Mouse (Mus musculus): ENCODE data around the gene Olfr577. TPM values are rescaled to one million over a fixed set of nuclear protein-coding genes. Genes with fewer than 3 reads are reported as not detected.

The Olfr577 gene
- polyA plus RNA-seq (2016; fragmentation: Nextera tagmentation; extraction: Ambion mirVana) = not detected in 2 replicates

DNA sequence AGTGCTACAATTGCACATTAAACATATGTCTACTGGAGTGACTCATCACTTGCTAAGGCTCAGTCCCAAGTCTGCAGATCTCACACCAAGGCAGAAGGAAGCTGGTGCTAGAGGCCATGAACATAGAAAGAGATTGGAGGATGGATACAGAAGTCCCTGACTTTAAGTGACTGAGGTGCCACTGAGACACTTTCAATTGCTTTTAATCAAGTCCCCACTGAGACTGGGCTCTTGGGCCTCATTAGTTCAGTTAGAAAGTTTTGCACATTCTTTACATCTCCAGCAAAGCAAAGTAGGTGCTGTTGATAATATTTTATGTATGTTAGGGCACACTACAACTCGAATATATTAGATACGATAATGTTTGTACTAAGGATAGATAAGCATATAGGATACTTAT, at the start of gene Olfr577:
TSS of gene Olfr577 (minus strand) at position 101 of the 400 bp plus-strand sequence.
- Histone ChIP-seq H3K4me1 (no peaks in the 10 kb centered on the region), H3K36me3 (no peaks in the 10 kb centered on the region), H3K27me3 (ENCODE audit: low read depth, poor library complexity, severe bottlenecking) (no peaks in the 10 kb centered on the region), H3K4me3 (no peak within 1 kb of the TSS), H3K27ac (replicated peaks) (no peak within 1 kb of the TSS), H3K9me3 (replicated peaks) (no peaks in the 10 kb centered on the region)
- WGBS = 89% methylated on average over 2 of the region's 2 CpGs
- DNase-seq (ENCODE audit: low spot score) = no peak

DNA sequence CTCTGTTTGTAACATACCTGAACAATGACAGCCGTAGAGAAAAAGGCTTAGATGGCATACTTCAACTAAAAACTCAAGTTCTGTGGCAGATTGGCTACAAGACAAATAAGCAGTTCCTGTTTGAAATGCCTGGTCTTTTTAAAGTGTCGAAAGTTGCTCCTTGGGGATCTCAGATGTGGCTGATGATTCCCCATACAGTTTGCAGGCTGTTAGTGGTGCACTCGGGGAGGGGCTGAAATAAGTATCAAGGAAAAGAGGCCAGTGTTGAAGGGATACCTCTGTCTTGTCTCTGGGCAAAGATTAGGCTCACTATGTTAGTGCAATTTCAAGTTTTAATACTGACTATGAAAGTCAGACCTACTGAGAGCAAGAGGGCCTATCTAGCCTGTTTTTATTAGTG, 13.5 kb upstream of the Olfr577 start, which contains the start of gene Olfr578:
TSS of gene Olfr578 (minus strand) at position 101 of the 400 bp plus-strand sequence.
- DNase-seq (ENCODE audit: low spot score) = no peak
- no peak within 1 kb of the TSS for H3K4me3 ChIP-seq
- H3K27me3 ChIP-seq (ENCODE audit: low read depth, poor library complexity, severe bottlenecking) = no peaks in the 10 kb centered on the region
- H3K27ac ChIP-seq (replicated peaks) = no peak within 1 kb of the TSS
- no peaks in the 10 kb centered on the region for H3K4me1 ChIP-seq
- H3K36me3 ChIP-seq = no peaks in the 10 kb centered on the region
- 84% methylated on average over 3 of the region's 3 CpGs for WGBS
- no peaks in the 10 kb centered on the region for H3K9me3 ChIP-seq (replicated peaks)

DNA sequence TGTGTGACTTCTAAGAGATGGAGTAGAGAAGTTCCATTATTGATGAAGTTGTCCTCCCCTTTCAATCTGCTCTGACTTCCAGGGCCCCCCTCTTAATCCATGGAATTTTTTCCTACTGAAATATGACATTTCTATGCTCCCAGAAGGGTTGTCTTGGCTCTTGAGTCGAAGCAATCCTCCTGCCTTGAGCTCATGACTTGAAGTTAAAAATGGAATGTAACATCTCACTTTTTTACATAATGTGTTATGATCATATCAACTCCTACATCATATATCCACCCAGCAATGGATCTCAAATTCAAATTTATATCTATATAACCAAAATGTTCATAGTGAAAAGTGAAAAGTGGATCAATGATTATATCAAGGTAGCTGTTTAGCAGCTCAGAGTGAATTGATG, 1.3 kb downstream of the Olfr577 start:
- Histone ChIP-seq H3K4me1 (no peaks in the 10 kb centered on the region), H3K4me3 (no peak overlapping the region), H3K9me3 (replicated peaks) (no peaks in the 10 kb centered on the region), H3K27me3 (ENCODE audit: low read depth, poor library complexity, severe bottlenecking) (no peaks in the 10 kb centered on the region), H3K27ac (replicated peaks) (no peak overlapping the region), H3K36me3 (no peaks in the 10 kb centered on the region)
- WGBS = 69% methylated on average over 1 of the region's 1 CpGs
- DNase-seq (ENCODE audit: low spot score) = no peak

DNA sequence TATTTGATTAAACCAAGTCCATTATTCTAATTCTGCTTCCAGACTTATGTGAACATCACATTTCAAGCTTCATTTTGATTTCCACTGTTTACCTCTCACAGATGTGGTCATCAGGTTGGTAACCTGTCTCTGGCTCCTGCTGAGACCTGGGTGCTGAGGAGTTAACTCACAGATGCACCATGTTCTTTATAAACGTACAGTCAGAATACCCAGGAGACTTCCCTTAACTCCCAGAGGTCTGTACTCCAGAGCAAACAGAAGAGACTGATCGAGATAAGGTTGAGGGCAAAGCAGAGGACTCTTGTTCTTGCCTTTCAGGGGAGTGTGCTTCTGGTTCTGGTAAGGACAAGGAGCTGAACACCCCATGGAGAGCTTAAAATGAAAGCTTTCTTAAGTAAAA, 13.4 kb downstream of the Olfr577 start, which contains the start of gene Olfr576:
TSS of gene Olfr576 (plus strand) at position 301 of the 400 bp plus-strand sequence.
- Histone ChIP-seq H3K4me3 (no peak within 1 kb of the TSS), H3K27ac (replicated peaks) (no peak within 1 kb of the TSS), H3K36me3 (no peaks in the 10 kb centered on the region), H3K27me3 (ENCODE audit: low read depth, poor library complexity, severe bottlenecking) (no peaks in the 10 kb centered on the region), H3K4me1 (no peaks in the 10 kb centered on the region), H3K9me3 (replicated peaks) (no peaks in the 10 kb centered on the region)
- no peak for DNase-seq (ENCODE audit: low spot score)
- WGBS = 67% methylated on average over 2 of the region's 2 CpGs

DNA sequence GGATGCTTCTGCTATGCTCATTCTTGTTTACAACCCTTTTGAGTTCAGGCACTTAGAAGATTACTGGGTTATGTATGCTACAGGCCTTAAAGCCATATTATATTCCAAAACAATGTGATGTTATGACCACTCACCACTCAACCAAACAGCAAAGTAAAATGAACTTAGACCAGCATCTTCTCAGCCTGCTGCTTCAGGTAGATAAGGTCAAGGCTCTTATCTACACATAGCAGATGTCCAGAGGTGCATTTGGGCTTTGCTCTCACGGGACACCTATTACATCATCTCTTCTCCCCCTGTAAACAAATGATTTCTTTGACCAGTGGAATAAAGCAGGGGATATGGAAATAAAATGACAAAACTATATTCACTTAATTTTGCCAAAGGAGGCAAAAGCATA, 17.1 kb downstream of the Olfr577 start, which contains the start of gene Olfr575:
TSS of gene Olfr575 (minus strand) at position 183 of the 400 bp plus-strand sequence.
- H3K27me3 ChIP-seq (ENCODE audit: low read depth, poor library complexity, severe bottlenecking) = no peaks in the 10 kb centered on the region
- H3K27ac ChIP-seq (replicated peaks) = no peak within 1 kb of the TSS
- DNase-seq (ENCODE audit: low spot score) = no peak
- H3K4me3 ChIP-seq = no peak within 1 kb of the TSS
- no peaks in the 10 kb centered on the region for H3K9me3 ChIP-seq (replicated peaks)
- no peaks in the 10 kb centered on the region for H3K4me1 ChIP-seq
- H3K36me3 ChIP-seq = no peaks in the 10 kb centered on the region
- 68% methylated on average over 1 of the region's 1 CpGs for WGBS

DNA sequence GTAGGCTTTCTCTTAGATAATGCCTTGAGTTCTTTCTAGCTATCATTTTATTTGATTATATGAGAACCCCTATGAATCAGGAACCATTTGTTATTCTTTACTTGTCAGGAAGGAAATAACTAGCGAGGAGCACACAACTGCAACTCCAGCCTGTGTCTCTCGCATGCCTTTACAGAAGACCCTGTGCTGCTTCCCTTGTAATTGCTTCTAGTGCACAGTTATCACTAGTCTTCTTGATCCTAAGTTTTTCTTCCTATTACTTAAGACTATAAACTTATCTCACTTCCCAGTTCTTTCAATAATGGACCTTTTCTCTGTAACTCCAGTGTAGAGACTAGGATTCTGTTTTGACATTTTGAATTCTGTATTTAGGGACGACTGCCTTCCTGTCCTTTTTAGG, 17.6 kb downstream of the Olfr577 start:
- DNase-seq (ENCODE audit: low spot score) = no peak
- H3K27ac ChIP-seq (replicated peaks) = no peak overlapping the region
- no peaks in the 10 kb centered on the region for H3K9me3 ChIP-seq (replicated peaks)
- H3K36me3 ChIP-seq = no peaks in the 10 kb centered on the region
- H3K27me3 ChIP-seq (ENCODE audit: low read depth, poor library complexity, severe bottlenecking) = no peaks in the 10 kb centered on the region
- no peaks in the 10 kb centered on the region for H3K4me1 ChIP-seq
- no peak overlapping the region for H3K4me3 ChIP-seq
- 81% methylated on average over 3 of the region's 3 CpGs for WGBS

DNA sequence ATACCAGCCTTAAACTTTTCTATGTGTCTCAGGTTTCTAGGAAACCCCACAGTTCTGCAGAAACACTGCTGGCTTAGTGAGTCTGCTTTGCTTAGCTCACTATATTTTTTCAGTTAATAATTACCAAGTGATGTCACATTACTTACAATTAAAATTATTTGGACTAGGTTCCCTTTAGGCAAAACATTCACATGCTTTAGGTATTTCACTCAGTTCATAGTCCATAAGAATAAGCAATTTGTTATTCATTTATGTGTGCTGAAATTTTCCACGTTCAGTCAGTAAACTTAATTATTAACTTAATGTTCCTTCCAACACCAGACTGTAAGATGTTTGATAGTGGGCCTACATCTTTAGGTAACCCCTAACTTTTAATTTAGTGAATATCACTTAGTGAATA, 25.0 kb downstream of the Olfr577 start:
- no peak for DNase-seq (ENCODE audit: low spot score)
- Histone ChIP-seq H3K4me3 (no peak overlapping the region), H3K36me3 (no peaks in the 10 kb centered on the region), H3K27me3 (ENCODE audit: low read depth, poor library complexity, severe bottlenecking) (no peaks in the 10 kb centered on the region), H3K9me3 (replicated peaks) (no peaks in the 10 kb centered on the region), H3K27ac (replicated peaks) (no peak overlapping the region), H3K4me1 (no peaks in the 10 kb centered on the region)
- 90% methylated on average over 1 of the region's 1 CpGs for WGBS

DNA sequence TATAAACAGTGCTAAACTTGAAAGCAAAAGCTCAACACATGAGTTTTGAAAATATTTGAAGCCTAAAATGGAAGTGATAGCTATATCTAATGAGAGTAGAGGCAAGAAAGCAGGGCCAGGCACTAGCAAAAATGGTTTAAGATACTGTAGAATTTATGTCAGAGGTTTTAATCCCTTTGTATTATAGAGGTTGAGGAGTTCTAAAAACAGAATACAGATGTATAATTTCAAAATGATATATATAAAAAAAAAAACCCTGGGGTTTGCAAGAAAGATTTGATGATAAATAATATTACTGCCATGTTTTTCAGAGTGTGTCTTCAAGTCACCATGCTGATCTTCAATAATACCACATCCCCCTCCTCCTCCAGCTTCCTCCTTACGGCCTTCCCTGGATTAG, 27.6 kb downstream of the Olfr577 start, which contains the start of gene Olfr574:
TSS of gene Olfr574 (plus strand) at position 301 of the 400 bp plus-strand sequence.
- Histone ChIP-seq H3K9me3 (replicated peaks) (no peaks in the 10 kb centered on the region), H3K27ac (replicated peaks) (no peak within 1 kb of the TSS), H3K36me3 (no peaks in the 10 kb centered on the region), H3K4me3 (no peak within 1 kb of the TSS), H3K27me3 (ENCODE audit: low read depth, poor library complexity, severe bottlenecking) (no peaks in the 10 kb centered on the region), H3K4me1 (no peaks in the 10 kb centered on the region)
- no peak for DNase-seq (ENCODE audit: low spot score)
- 93% methylated on average over 1 of the region's 1 CpGs for WGBS

DNA sequence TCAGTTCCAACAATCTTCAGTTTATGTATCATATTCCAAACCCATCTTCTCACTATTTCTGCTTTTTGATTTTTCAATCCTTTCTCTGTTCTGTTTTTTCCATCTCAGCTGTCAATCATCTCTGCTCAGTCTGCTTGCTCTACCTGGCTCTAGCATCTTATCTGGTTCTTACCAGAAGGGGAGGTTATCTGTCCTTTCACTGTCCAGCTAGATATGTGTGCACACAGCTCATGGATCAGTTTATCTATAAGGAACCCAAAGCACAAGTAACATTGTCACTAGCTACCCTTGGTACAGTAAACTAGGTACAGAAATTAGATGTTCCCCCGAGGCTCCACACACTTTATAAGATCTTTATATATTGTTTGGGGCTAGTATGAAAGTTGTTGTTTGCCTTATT, 32.3 kb downstream of the Olfr577 start:
- WGBS = 83% methylated on average over 1 of the region's 1 CpGs
- Histone ChIP-seq H3K9me3 (replicated peaks) (no peaks in the 10 kb centered on the region), H3K4me1 (no peaks in the 10 kb centered on the region), H3K36me3 (no peaks in the 10 kb centered on the region), H3K27me3 (ENCODE audit: low read depth, poor library complexity, severe bottlenecking) (no peaks in the 10 kb centered on the region), H3K4me3 (no peak overlapping the region), H3K27ac (replicated peaks) (no peak overlapping the region)
- DNase-seq (ENCODE audit: low spot score) = no peak

DNA sequence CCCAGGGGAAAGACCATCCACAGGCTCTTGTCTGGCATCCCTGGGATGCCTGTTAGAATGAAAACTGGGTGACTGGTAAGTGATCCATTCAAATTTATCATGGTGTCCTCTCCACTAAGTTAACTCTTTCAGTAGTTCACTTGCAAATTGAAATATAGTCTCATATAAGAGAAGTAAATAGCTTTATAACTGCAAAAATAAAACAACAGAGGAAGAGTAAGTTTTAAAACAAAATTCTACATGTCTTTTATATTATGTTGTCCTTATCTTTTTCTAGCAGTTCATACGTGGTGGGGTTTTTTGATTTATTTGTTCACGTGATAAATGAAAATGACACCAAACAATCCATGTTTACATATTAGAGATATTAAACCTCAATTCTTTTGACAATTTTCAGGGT, 33.3 kb downstream of the Olfr577 start, which contains the start of gene Olfr573-ps1:
TSS of gene Olfr573-ps1 (minus strand) at position 101 of the 400 bp plus-strand sequence.
- DNase-seq (ENCODE audit: low spot score) = no peak
- H3K36me3 ChIP-seq = no peaks in the 10 kb centered on the region
- H3K4me3 ChIP-seq = no peak within 1 kb of the TSS
- no peak within 1 kb of the TSS for H3K27ac ChIP-seq (replicated peaks)
- H3K4me1 ChIP-seq = no peaks in the 10 kb centered on the region
- 93% methylated on average over 2 of the region's 2 CpGs for WGBS
- H3K9me3 ChIP-seq (replicated peaks) = no peaks in the 10 kb centered on the region
- H3K27me3 ChIP-seq (ENCODE audit: low read depth, poor library complexity, severe bottlenecking) = no peaks in the 10 kb centered on the region

DNA sequence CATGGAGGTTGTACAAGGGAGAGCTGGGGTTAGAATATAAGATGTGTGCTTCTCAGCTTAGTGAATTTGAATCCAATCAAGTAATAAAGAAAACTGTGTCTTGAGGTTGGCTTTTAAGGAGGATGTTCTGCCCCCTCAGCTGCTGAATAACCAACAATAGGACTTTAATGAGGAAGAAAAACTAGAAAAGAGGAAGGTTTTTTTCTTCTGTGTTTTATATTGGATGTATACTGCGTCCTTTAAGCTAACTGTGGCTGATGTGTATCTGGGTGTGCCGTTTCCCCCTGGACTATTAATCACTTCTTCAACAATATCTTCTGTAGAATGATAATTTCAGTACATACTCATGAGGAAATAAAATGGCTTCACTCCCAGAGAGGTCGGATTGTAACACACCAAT, 48.6 kb downstream of the Olfr577 start:
- no peaks in the 10 kb centered on the region for H3K27me3 ChIP-seq (ENCODE audit: low read depth, poor library complexity, severe bottlenecking)

DNA sequence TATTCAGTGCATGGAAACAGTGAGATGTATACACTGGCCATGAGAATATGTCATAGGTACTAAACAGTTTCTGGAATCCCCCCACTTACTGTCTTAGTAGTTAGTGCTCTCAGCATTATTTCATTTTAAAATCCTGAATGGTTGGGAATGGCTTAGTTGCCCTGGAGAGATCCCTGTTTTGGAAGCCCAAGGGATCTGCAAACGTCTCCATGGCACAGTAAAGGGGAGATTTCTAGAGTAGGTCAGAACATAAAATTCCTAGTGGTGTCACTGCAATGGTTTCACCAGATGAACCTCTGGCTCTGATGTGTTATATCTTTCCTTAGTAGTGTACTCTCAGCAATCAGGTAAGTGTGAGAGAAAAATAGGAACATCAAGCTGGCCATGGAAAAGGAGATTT, 51.6 kb downstream of the Olfr577 start, which contains the start of gene Olfr572:
TSS of gene Olfr572 (plus strand) at position 301 of the 400 bp plus-strand sequence.
- Histone ChIP-seq H3K27me3 (ENCODE audit: low read depth, poor library complexity, severe bottlenecking) (no peaks in the 10 kb centered on the region), H3K4me3 (no peak within 1 kb of the TSS), H3K4me1 (no peaks in the 10 kb centered on the region), H3K36me3 (no peaks in the 10 kb centered on the region), H3K27ac (replicated peaks) (no peak within 1 kb of the TSS), H3K9me3 (replicated peaks) (no peaks in the 10 kb centered on the region)
- DNase-seq (ENCODE audit: low spot score) = no peak
- 79% methylated on average over 1 of the region's 1 CpGs for WGBS

More for the DNA sequence above, 48.6 kb downstream of the Olfr577 start:
- no peak overlapping the region for H3K27ac ChIP-seq (replicated peaks)
- no peaks in the 10 kb centered on the region for H3K9me3 ChIP-seq (replicated peaks)
- no peaks in the 10 kb centered on the region for H3K4me1 ChIP-seq
- H3K36me3 ChIP-seq = no peaks in the 10 kb centered on the region
- H3K4me3 ChIP-seq = no peak overlapping the region
- 84% methylated on average over 3 of the region's 3 CpGs for WGBS
- DNase-seq (ENCODE audit: low spot score) = no peak

Measured in midbrain, embryonic 10.5 days (tissue).